Mouse (Mus musculus): ENCODE measurements at regions not wholly inside any gene's neighbourhood (a gene's known extent, or its start where the extent isn't known, plus 50 kb on each side); places are given as distances from the start of the nearest gene placed in this dataset.

- no peak for DNase-seq
These were observed 49.9 kb upstream of the Nepro start for GRCm38 (mm10) chr16:44674198-44674597.

GRCm38 (mm10) chr16:44672422-44672819, 51.7 kb upstream of the Nepro start:
- DNase-seq = no peak

- DNase-seq = no peak
These were observed 52.3 kb upstream of the Nepro start for GRCm38 (mm10) chr16:44671551-44672421.

- no peak for DNase-seq
These were observed 56.0 kb upstream of the Nepro start for GRCm38 (mm10) chr16:44668061-44668460.

- DNase-seq = no peak
These were observed 57.0 kb upstream of the Nepro start for GRCm38 (mm10) chr16:44667118-44667517.

- DNase-seq = no peak
These were observed 57.6 kb upstream of the Nepro start for GRCm38 (mm10) chr16:44666431-44666997.

- no peak for DNase-seq
These were observed 58.6 kb upstream of the Nepro start for GRCm38 (mm10) chr16:44665491-44665931.

- no peak for DNase-seq
These were observed 61.0 kb upstream of the Nepro start for GRCm38 (mm10) chr16:44662966-44663600.

- DNase-seq = no peak
These were observed 62.9 kb upstream of the Nepro start for GRCm38 (mm10) chr16:44660996-44661876.

GRCm38 (mm10) chr16:44658306-44658705, 65.8 kb upstream of the Nepro start:
- no peak for DNase-seq

GRCm38 (mm10) chr16:44656181-44656580, 67.9 kb upstream of the Nepro start:
- DNase-seq = no peak

- no peak for DNase-seq
These were observed 68.8 kb upstream of the Nepro start for GRCm38 (mm10) chr16:44655306-44655705.

- no peak for DNase-seq
These were observed 75.4 kb upstream of the Nepro start for GRCm38 (mm10) chr16:44648547-44649223.

GRCm38 (mm10) chr16:44643992-44644391, 80.1 kb upstream of the Nepro start:
- no peak for DNase-seq

GRCm38 (mm10) chr16:44637100-44637499, 78.4 kb upstream of the Boc start:
- DNase-seq = no peak

GRCm38 (mm10) chr16:44634486-44634885, 75.8 kb upstream of the Boc start:
- no peak for DNase-seq

GRCm38 (mm10) chr16:44633059-44633667, 74.5 kb upstream of the Boc start:
- DNase-seq = no peak

- peak; percentile 37 for DNase-seq
These were observed 73.8 kb upstream of the Boc start for GRCm38 (mm10) chr16:44632330-44633058.

GRCm38 (mm10) chr16:44631357-44632053, 72.8 kb upstream of the Boc start:
- no peak for DNase-seq

GRCm38 (mm10) chr16:44630861-44631260, 72.2 kb upstream of the Boc start:
- no peak for DNase-seq
